Mouse (Mus musculus) liver, embryonic 14.5 days (tissue): ENCODE results near the gene Elmo1.

Source experiments
- CTCF ChIP-seq: IDR thresholded peaks from 2 replicates; pipeline ENCODE4 v1.5.1; 2016; ENCODE audit warnings: antibody characterized with exemption, low read depth, control low read depth
- EP300 ChIP-seq: IDR thresholded peaks from 2 replicates; pipeline ENCODE4 v1.6.1; 2016; ENCODE audit warnings: antibody characterized with exemption, low read depth

DNA sequence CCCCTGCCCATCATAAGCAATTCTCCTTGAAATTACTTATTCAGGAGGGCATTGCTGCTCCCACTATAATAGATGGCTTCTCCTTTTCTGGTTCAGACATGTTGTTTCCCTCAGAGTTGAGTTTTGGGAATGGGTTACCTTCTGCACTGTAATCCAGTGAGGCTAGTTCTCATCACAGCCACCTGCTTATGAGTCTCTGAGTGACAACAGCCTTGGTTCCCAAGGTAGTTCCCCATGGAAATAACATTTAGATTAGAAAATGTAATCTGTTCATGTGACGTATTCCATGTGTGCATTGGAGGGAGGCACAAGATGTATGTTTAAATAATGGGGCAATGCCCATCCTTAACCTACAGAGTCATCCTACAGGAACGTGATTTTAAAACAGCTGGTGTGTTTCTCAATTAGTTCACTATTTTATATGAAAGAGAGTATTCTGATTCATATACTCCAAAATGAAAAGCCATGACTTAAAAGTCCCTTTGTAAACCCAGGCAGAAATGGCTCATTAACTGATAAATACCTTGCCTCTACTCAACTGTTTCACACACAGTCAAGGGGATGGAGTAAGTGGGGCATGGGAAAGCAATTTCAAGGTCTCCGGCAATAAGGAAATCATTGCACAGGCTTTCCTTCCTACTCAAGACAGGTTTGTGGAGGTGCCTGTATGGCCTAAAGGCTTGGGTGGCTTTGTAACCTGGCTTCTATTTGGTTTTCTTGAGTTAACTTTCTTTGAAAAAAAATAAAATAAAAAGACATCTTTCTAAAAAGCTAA is 302.6 kb downstream of the Elmo1 start:
- TF ChIP-seq CTCF: no peak
- TF ChIP-seq EP300: no peak
